Mouse (Mus musculus): ENCODE measurements at regions not wholly inside any gene's neighbourhood (a gene's known extent, or its start where the extent isn't known, plus 50 kb on each side); places are given as distances from the start of the nearest gene placed in this dataset.

DNA sequence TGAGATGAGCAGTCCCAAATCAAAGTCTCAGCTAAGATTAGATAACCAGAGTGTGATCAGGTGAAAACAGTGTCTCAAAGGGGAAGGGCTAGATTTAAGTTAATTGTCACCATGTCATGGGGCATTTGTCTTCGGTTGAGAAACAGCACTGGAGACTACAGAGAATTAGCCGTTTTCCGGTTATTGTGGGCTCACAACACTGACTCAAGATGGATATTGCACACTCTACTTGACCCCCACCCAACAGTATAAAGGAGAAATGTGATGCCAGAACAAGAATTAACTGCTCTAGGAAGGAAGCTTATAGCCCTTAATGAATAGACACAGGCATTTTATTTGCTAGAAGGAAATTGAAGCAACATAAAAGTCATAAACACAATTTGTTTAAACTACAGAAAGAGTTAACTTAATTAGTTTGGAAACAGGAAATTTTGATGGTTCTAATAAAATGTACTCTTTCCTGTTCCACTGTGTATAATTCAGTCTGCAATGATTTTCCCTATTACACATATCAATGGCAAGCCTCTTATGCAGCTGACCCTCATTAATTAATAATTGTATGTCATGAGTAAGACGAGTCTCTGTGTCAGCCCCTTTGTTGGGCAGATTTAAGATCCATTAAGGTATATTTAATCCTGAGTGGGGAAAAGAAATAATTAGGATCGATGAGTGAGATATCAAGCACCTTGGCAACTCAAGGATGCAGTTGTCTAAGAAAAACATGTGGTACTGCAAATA is 277.4 kb upstream of the Tmeff2 start:
- no peak for DNase-seq (ENCODE audit: low spot score)
- Histone ChIP-seq H3K4me2 (ENCODE audit: low read length) (no peak overlapping the region), H3K4me1 (ENCODE audit: control insufficient read depth, insufficient read depth, low read length) (no peaks in the 10 kb centered on the region), H3K27ac (ENCODE audit: low read depth, low read length) (no peak overlapping the region), H3K9ac (ENCODE audit: low read length) (no peak overlapping the region), H3K36me3 (ENCODE audit: control insufficient read depth, insufficient read depth, low read length) (no peaks in the 10 kb centered on the region), H3K9me3 (replicated peaks; ENCODE audit: control insufficient read depth, low read length) (no peaks in the 10 kb centered on the region), H3K27me3 (replicated peaks; ENCODE audit: control insufficient read depth, insufficient read depth, low read length) (no peaks in the 10 kb centered on the region), H3K4me3 (ENCODE audit: low read depth, low read length) (no peak overlapping the region)
- ATAC-seq: no peak
- WGBS: 71% methylated on average over 5 of the region's 5 CpGs

GRCm38 (mm10) chr1:50629000-50629399 is 271.4 kb upstream of the Tmeff2 start:
- Histone ChIP-seq H3K36me3 (ENCODE audit: control insufficient read depth, insufficient read depth, low read length) (no peaks in the 10 kb centered on the region), H3K4me3 (ENCODE audit: low read depth, low read length) (no peak overlapping the region), H3K4me2 (ENCODE audit: low read length) (no peak overlapping the region), H3K9me3 (replicated peaks; ENCODE audit: control insufficient read depth, low read length) (no peaks in the 10 kb centered on the region), H3K27me3 (replicated peaks; ENCODE audit: control insufficient read depth, insufficient read depth, low read length) (no peaks in the 10 kb centered on the region), H3K4me1 (ENCODE audit: control insufficient read depth, insufficient read depth, low read length) (no peaks in the 10 kb centered on the region), H3K9ac (ENCODE audit: low read length) (no peak overlapping the region), H3K27ac (ENCODE audit: low read depth, low read length) (no peak overlapping the region)
- ATAC-seq: no peak
- WGBS: 85% methylated on average over 4 of the region's 4 CpGs
- no peak for DNase-seq (ENCODE audit: low spot score)

- no peaks in the 10 kb centered on the region for H3K9me3 ChIP-seq (replicated peaks; ENCODE audit: control insufficient read depth, low read length)
- 58% methylated on average over 3 of the region's 3 CpGs for WGBS
- DNase-seq (ENCODE audit: low spot score) (peak; percentile 5), ATAC-seq (no peak)
- no peaks in the 10 kb centered on the region for H3K4me1 ChIP-seq (ENCODE audit: control insufficient read depth, insufficient read depth, low read length)
- H3K36me3 ChIP-seq (ENCODE audit: control insufficient read depth, insufficient read depth, low read length): no peaks in the 10 kb centered on the region
- H3K9ac ChIP-seq (ENCODE audit: low read length): no peak overlapping the region
- no peak overlapping the region for H3K27ac ChIP-seq (ENCODE audit: low read depth, low read length)
- no peak overlapping the region for H3K4me3 ChIP-seq (ENCODE audit: low read depth, low read length)
- H3K4me2 ChIP-seq (ENCODE audit: low read length): no peak overlapping the region
- H3K27me3 ChIP-seq (replicated peaks; ENCODE audit: control insufficient read depth, insufficient read depth, low read length): no peaks in the 10 kb centered on the region
Observed at GRCm38 (mm10) chr1:50629473-50630071, 270.9 kb upstream of the Tmeff2 start.

GRCm38 (mm10) chr1:50637992-50638391 is 262.5 kb upstream of the Tmeff2 start:
- Histone ChIP-seq H3K9ac (ENCODE audit: low read length) (no peak overlapping the region), H3K27ac (ENCODE audit: low read depth, low read length) (no peak overlapping the region), H3K27me3 (replicated peaks; ENCODE audit: control insufficient read depth, insufficient read depth, low read length) (no peaks in the 10 kb centered on the region), H3K36me3 (ENCODE audit: control insufficient read depth, insufficient read depth, low read length) (no peaks in the 10 kb centered on the region), H3K9me3 (replicated peaks; ENCODE audit: control insufficient read depth, low read length) (no peaks in the 10 kb centered on the region), H3K4me2 (ENCODE audit: low read length) (no peak overlapping the region), H3K4me3 (ENCODE audit: low read depth, low read length) (no peak overlapping the region), H3K4me1 (ENCODE audit: control insufficient read depth, insufficient read depth, low read length) (no peaks in the 10 kb centered on the region)
- 57% methylated on average over 1 of the region's 1 CpGs for WGBS
- no peak for DNase-seq (ENCODE audit: low spot score)
- ATAC-seq: no peak

DNA sequence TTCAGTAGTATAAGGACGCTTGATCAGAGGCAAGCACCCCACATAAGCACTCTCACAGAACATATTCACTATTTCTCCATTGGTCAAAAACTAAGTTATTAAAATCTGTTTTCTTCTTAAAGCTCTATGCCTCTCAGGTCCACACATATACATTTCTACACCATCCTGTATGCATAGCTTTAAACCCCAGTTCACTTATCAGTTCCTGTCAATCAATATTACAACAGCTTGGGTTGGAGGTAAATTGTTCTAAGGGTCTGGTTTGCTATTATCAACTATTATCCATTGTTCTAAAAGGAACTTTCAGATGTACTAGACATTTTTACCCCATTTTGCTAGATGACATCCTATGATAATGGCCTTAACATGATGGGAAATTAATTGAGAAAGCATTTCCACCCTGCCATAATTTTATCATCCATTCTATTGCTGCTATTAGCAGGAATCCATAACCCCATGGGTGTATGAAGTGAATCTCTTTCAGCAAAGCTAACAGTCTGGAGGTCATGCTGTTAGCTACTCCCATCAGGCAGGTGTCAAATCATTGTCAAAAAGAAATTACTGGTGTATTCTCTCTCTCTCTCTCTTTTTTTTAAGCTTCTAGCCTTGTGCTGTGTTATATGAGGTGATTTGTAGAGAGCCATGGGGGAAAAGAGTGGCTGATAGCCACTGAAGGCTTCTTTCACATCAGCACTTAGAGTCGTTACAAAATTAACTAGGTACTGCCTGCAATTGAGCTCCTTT is 253.3 kb upstream of the Tmeff2 start:
- peak; percentile 51 for DNase-seq (ENCODE audit: low spot score)
- Histone ChIP-seq H3K27ac (ENCODE audit: low read depth, low read length) (no peak overlapping the region), H3K4me1 (ENCODE audit: control insufficient read depth, insufficient read depth, low read length) (no peaks in the 10 kb centered on the region), H3K9me3 (replicated peaks; ENCODE audit: control insufficient read depth, low read length) (no peaks in the 10 kb centered on the region), H3K9ac (ENCODE audit: low read length) (no peak overlapping the region), H3K4me3 (ENCODE audit: low read depth, low read length) (no peak overlapping the region), H3K36me3 (ENCODE audit: control insufficient read depth, insufficient read depth, low read length) (no peaks in the 10 kb centered on the region), H3K27me3 (replicated peaks; ENCODE audit: control insufficient read depth, insufficient read depth, low read length) (no peaks in the 10 kb centered on the region), H3K4me2 (ENCODE audit: low read length) (no peak overlapping the region)
- WGBS: 78% methylated on average over 2 of the region's 2 CpGs
- ATAC-seq: peak; percentile 50; the same call in 1 of the 2 replicates

DNA sequence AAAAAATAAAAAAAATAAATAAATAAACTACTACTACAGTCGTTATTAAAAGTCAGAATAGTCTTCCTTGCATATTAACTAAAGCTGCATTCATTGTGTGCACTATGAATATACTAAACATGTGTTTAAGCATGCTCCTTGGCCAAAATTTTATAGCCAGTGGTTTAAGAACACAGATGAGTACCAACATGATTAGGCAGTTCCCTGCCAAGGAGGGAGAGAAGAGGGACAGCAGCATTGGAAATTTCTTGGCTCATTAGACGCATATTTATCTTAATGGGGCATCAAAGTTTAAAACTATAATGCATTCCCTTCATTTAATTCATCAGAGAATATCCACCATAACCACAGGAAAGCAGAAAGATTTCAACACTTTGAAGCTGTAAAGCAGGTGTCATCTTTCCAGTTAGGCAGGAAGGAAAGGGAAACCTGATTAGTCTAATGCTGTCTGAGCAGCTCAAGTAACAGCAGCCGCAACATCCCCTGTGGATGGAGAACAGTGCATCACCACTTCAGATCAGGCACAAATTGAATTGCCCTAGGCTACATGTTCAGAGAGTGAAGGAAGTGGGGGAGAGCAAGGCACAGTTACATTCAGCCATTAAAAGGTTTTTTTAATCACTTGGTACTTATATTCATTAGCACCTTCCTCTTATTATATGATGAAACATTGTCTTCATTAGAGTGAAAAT is 248.3 kb upstream of the Tmeff2 start:
- WGBS: 45% methylated on average over 3 of the region's 3 CpGs
- peak; percentile 55 for DNase-seq (ENCODE audit: low spot score)
- no peak overlapping the region for H3K4me3 ChIP-seq (ENCODE audit: low read depth, low read length)

DNA sequence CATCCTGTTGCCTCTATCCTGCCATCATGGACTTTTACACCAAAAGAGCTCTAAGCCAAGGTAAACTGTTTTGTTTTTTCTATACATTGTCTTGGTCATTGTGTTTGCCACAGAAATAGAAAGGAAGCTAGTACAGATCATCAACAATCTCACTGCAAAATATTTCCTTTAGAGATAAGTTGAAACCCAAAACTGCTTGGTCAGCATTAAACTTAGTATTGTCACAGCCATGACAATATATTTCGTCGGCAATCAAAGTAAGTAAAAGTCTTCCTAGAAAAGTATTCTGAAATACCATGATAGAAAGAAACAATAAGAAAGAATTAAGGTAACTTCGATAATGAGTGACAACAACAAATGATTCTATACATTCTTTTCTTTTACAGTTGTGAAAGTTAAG is 235.3 kb upstream of the Tmeff2 start:
- no peak overlapping the region for H3K4me2 ChIP-seq (ENCODE audit: low read length)
- H3K27me3 ChIP-seq (replicated peaks; ENCODE audit: control insufficient read depth, insufficient read depth, low read length): no peaks in the 10 kb centered on the region
- 94% methylated on average over 3 of the region's 3 CpGs for WGBS

More for the DNA sequence above, 248.3 kb upstream of the Tmeff2 start:
- peak; percentile 62; the same call in 1 of the 2 replicates for ATAC-seq
- Histone ChIP-seq H3K27me3 (replicated peaks; ENCODE audit: control insufficient read depth, insufficient read depth, low read length) (no peaks in the 10 kb centered on the region), H3K9ac (ENCODE audit: low read length) (no peak overlapping the region), H3K4me2 (ENCODE audit: low read length) (no peak overlapping the region), H3K9me3 (replicated peaks; ENCODE audit: control insufficient read depth, low read length) (no peaks in the 10 kb centered on the region), H3K27ac (ENCODE audit: low read depth, low read length) (no peak overlapping the region), H3K36me3 (ENCODE audit: control insufficient read depth, insufficient read depth, low read length) (no peaks in the 10 kb centered on the region), H3K4me1 (ENCODE audit: control insufficient read depth, insufficient read depth, low read length) (no peaks in the 10 kb centered on the region)

GRCm38 (mm10) chr1:50682971-50683370 is 217.5 kb upstream of the Tmeff2 start:
- H3K9me3 ChIP-seq (replicated peaks; ENCODE audit: control insufficient read depth, low read length): no peaks in the 10 kb centered on the region
- 92% methylated on average over 3 of the region's 3 CpGs for WGBS

More for the DNA sequence above, 235.3 kb upstream of the Tmeff2 start:
- Histone ChIP-seq H3K36me3 (ENCODE audit: control insufficient read depth, insufficient read depth, low read length) (no peaks in the 10 kb centered on the region), H3K4me3 (ENCODE audit: low read depth, low read length) (no peak overlapping the region), H3K4me1 (ENCODE audit: control insufficient read depth, insufficient read depth, low read length) (no peaks in the 10 kb centered on the region), H3K27ac (ENCODE audit: low read depth, low read length) (no peak overlapping the region), H3K9ac (ENCODE audit: low read length) (no peak overlapping the region), H3K9me3 (replicated peaks; ENCODE audit: control insufficient read depth, low read length) (no peaks in the 10 kb centered on the region)
- DNase-seq (ENCODE audit: low spot score) (no peak), ATAC-seq (no peak)

More at GRCm38 (mm10) chr1:50682971-50683370, 217.5 kb upstream of the Tmeff2 start:
- no peak for DNase-seq (ENCODE audit: low spot score)
- no peak for ATAC-seq
- Histone ChIP-seq H3K4me2 (ENCODE audit: low read length) (no peak overlapping the region), H3K27me3 (replicated peaks; ENCODE audit: control insufficient read depth, insufficient read depth, low read length) (no peaks in the 10 kb centered on the region), H3K4me1 (ENCODE audit: control insufficient read depth, insufficient read depth, low read length) (no peaks in the 10 kb centered on the region), H3K27ac (ENCODE audit: low read depth, low read length) (no peak overlapping the region), H3K4me3 (ENCODE audit: low read depth, low read length) (no peak overlapping the region), H3K9ac (ENCODE audit: low read length) (no peak overlapping the region), H3K36me3 (ENCODE audit: control insufficient read depth, insufficient read depth, low read length) (no peaks in the 10 kb centered on the region)
